Mouse (Mus musculus) hindbrain, embryonic 13.5 days (tissue): ENCODE data around the gene Lyl1. TPM values are rescaled to one million over a fixed set of nuclear protein-coding genes. Genes with fewer than 3 reads are reported as not detected.

Experiments
- ATAC-seq: fragments of 200-750 bp; cut with Nextera tagmentation; 2 replicates; pipeline ENCODE4 v1.8.0; 2017; ENCODE audit warnings: moderate TSS enrichment; ENCODE audit not compliant: low FRiP score
- H3K27ac ChIP-seq: fragments of 300-500 bp; sonication (generic); 2 replicates; pipeline ENCODE4 v1.5.1; 2015; ENCODE audit warnings: inconsistent platforms, mild to moderate bottlenecking, moderate library complexity
- H3K27me3 ChIP-seq: fragments of 300-500 bp; sonication (generic); 2 replicates; pipeline ENCODE4 v1.6.1; 2015; ENCODE audit warnings: mild to moderate bottlenecking, inconsistent platforms
- H3K36me3 ChIP-seq: fragments of 300-500 bp; sonication (generic); 2 replicates; pipeline ENCODE4 v1.6.1; 2015; ENCODE audit warnings: mild to moderate bottlenecking, inconsistent platforms
- H3K4me1 ChIP-seq: fragments of 300-500 bp; sonication (generic); replicated peaks from 2 replicates; pipeline ENCODE4 v1.6.1; 2015; ENCODE audit warnings: inconsistent platforms
- H3K4me2 ChIP-seq: fragments of 300-500 bp; sonication (generic); 2 replicates; pipeline ENCODE4 v1.6.1; 2015; ENCODE audit warnings: inconsistent platforms, mild to moderate bottlenecking, moderate library complexity
- H3K4me3 ChIP-seq: fragments of 300-500 bp; sonication (generic); 2 replicates; pipeline ENCODE4 v1.5.1; 2015; ENCODE audit warnings: mild to moderate bottlenecking, inconsistent platforms
- H3K9ac ChIP-seq: fragments of 300-500 bp; sonication (generic); 2 replicates; pipeline ENCODE4 v1.6.1; 2015; ENCODE audit warnings: mild to moderate bottlenecking, inconsistent platforms
- H3K9me3 ChIP-seq: fragments of 300-500 bp; sonication (generic); 2 replicates; pipeline ENCODE4 v1.6.1; 2016; ENCODE audit warnings: inconsistent platforms
- WGBS: fragments of 180-500 bp; shearing (Covaris S2); methylation state at CpG from one replicate; pipeline ENCODE4 v1.1.7; 2015; 5-methylcytosine and 5-hydroxymethylcytosine counted together
- polyA plus RNA-seq: library from polyadenylated mRNA; unstranded; fragments of >200 nt; fragmentation: Nextera tagmentation; extraction: Ambion mirVana; gene quantifications from 2 replicates; pipeline ENCODE4 v1.2.1, GENCODE M21; 2015

The Lyl1 gene
- polyA plus RNA-seq, 1 experiment from 2014 or later: 4.2 TPM

- Histone ChIP-seq H3K9me3 (no peaks in the 10 kb centered on the region), H3K4me2 (no peak overlapping the region), H3K9ac (no peak overlapping the region), H3K36me3 (peaks cover 59% of the 10 kb centered on the region), H3K27me3 (peaks cover 35% of the 10 kb centered on the region), H3K4me3 (no peak overlapping the region), H3K27ac (no peak overlapping the region), H3K4me1 (peaks cover 13% of the 10 kb centered on the region; the same call in 1 of the 2 replicates)
- no peak for ATAC-seq
- 95% methylated on average over 5 of the region's 5 CpGs for WGBS
Measured at GRCm38 (mm10) chr8:84698288-84698687, 3.0 kb upstream of the Lyl1 start.

- Histone ChIP-seq H3K4me2 (no peak overlapping the region), H3K27me3 (peaks cover 42% of the 10 kb centered on the region), H3K27ac (no peak overlapping the region), H3K4me3 (no peak overlapping the region), H3K36me3 (peaks cover 52% of the 10 kb centered on the region), H3K9ac (no peak overlapping the region), H3K4me1 (peaks cover 17% of the 10 kb centered on the region), H3K9me3 (no peaks in the 10 kb centered on the region)
- 95% methylated on average over 9 of the region's 9 CpGs for WGBS
- no peak for ATAC-seq
Measured at GRCm38 (mm10) chr8:84698929-84699401, 2.3 kb upstream of the Lyl1 start.

- peaks cover 24% of the 10 kb centered on the region for H3K4me1 ChIP-seq
- peaks cover 43% of the 10 kb centered on the region for H3K36me3 ChIP-seq
- H3K4me3 ChIP-seq: no peak overlapping the region
- no peak overlapping the region for H3K9ac ChIP-seq
- peak overlapping the region; percentile 68 for H3K27ac ChIP-seq
- 54% methylated on average over 7 of the region's 7 CpGs for WGBS
- no peaks in the 10 kb centered on the region for H3K9me3 ChIP-seq
- H3K4me2 ChIP-seq: no peak overlapping the region
- H3K27me3 ChIP-seq: peaks cover 51% of the 10 kb centered on the region
- ATAC-seq: no peak
Measured at GRCm38 (mm10) chr8:84699861-84700322, 1.4 kb upstream of the Lyl1 start.

- Histone ChIP-seq H3K36me3 (peaks cover 38% of the 10 kb centered on the region), H3K4me1 (peaks cover 30% of the 10 kb centered on the region), H3K27ac (peak overlapping the region; percentile 68), H3K4me2 (no peak overlapping the region), H3K9ac (no peak overlapping the region), H3K27me3 (peaks cover 57% of the 10 kb centered on the region), H3K9me3 (no peaks in the 10 kb centered on the region), H3K4me3 (no peak overlapping the region)
- ATAC-seq: no peak
- WGBS: 78% methylated on average over 5 of the region's 5 CpGs
Measured at GRCm38 (mm10) chr8:84700526-84700925, 731 bp upstream of the Lyl1 start.

GRCm38 (mm10) chr8:84702561-84702960, 1.3 kb downstream of the Lyl1 start:
- peak overlapping the region; percentile 17 for H3K4me3 ChIP-seq
- H3K27me3 ChIP-seq: peaks cover 74% of the 10 kb centered on the region
- H3K4me1 ChIP-seq: peaks cover 44% of the 10 kb centered on the region
- WGBS: 77% methylated on average over 9 of the region's 9 CpGs
- no peak for ATAC-seq
- no peak overlapping the region for H3K27ac ChIP-seq
- peak overlapping the region; percentile 35 for H3K4me2 ChIP-seq
- no peaks in the 10 kb centered on the region for H3K9me3 ChIP-seq
- H3K9ac ChIP-seq: no peak overlapping the region
- peaks cover 25% of the 10 kb centered on the region for H3K36me3 ChIP-seq

GRCm38 (mm10) chr8:84702963-84703465, 1.8 kb downstream of the Lyl1 start:
- Histone ChIP-seq H3K36me3 (peaks cover 20% of the 10 kb centered on the region), H3K27me3 (peaks cover 78% of the 10 kb centered on the region), H3K9ac (no peak overlapping the region), H3K9me3 (no peaks in the 10 kb centered on the region), H3K27ac (no peak overlapping the region), H3K4me3 (no peak overlapping the region), H3K4me2 (peak overlapping the region; percentile 35), H3K4me1 (peaks cover 49% of the 10 kb centered on the region)
- ATAC-seq: no peak
- 78% methylated on average over 6 of the region's 6 CpGs for WGBS

- WGBS: 11% methylated on average over 38 of the region's 38 CpGs
- peaks cover 82% of the 10 kb centered on the region for H3K27me3 ChIP-seq
Measured at GRCm38 (mm10) chr8:84703466-84704249, 2.4 kb downstream of the Lyl1 start.

GRCm38 (mm10) chr8:84704356-84704755, 3.1 kb downstream of the Lyl1 start:
- peak overlapping the region; percentile 48 for H3K4me2 ChIP-seq
- H3K4me1 ChIP-seq: peaks cover 61% of the 10 kb centered on the region
- peaks cover 87% of the 10 kb centered on the region for H3K27me3 ChIP-seq
- peak overlapping the region; percentile 69 for H3K27ac ChIP-seq
- 0 out of 2 replicates have a peak overlapping the region, but pooled peaks have one; percentile 46 for H3K9ac ChIP-seq
- WGBS: 2% methylated on average over 16 of the region's 16 CpGs
- H3K9me3 ChIP-seq: no peaks in the 10 kb centered on the region
- no peak for ATAC-seq
- H3K36me3 ChIP-seq: peaks cover 7% of the 10 kb centered on the region
- H3K4me3 ChIP-seq: peak overlapping the region; percentile 23

More at GRCm38 (mm10) chr8:84703466-84704249, 2.4 kb downstream of the Lyl1 start:
- peak overlapping the region; percentile 35 for H3K4me2 ChIP-seq
- peak overlapping the region; percentile 69 for H3K27ac ChIP-seq
- peaks cover 54% of the 10 kb centered on the region for H3K4me1 ChIP-seq
- no peaks in the 10 kb centered on the region for H3K9me3 ChIP-seq
- no peak for ATAC-seq
- peak overlapping the region; percentile 23 for H3K4me3 ChIP-seq
- H3K36me3 ChIP-seq: peaks cover 14% of the 10 kb centered on the region
- 0 out of 2 replicates have a peak overlapping the region, but pooled peaks have one; percentile 46 for H3K9ac ChIP-seq

- peak overlapping the region; percentile 74 for H3K27ac ChIP-seq
- peak overlapping the region; percentile 48 for H3K4me2 ChIP-seq
- H3K36me3 ChIP-seq: 0 out of 2 replicates have a peak, but pooled peaks cover under 1% of the 10 kb centered on the region
- H3K9ac ChIP-seq: peak overlapping the region; percentile 40; the same call in 1 of the 2 replicates
- no peak for ATAC-seq
- peak overlapping the region; percentile 23 for H3K4me3 ChIP-seq
- peaks cover 90% of the 10 kb centered on the region for H3K27me3 ChIP-seq
- peaks cover 65% of the 10 kb centered on the region for H3K4me1 ChIP-seq
- 1% methylated on average over 61 of the region's 61 CpGs for WGBS
- no peaks in the 10 kb centered on the region for H3K9me3 ChIP-seq
Measured at GRCm38 (mm10) chr8:84704867-84705831, 3.9 kb downstream of the Lyl1 start.

GRCm38 (mm10) chr8:84705960-84706359, 4.7 kb downstream of the Lyl1 start:
- Histone ChIP-seq H3K4me3 (peak overlapping the region; percentile 23), H3K9me3 (no peaks in the 10 kb centered on the region), H3K36me3 (no peaks in the 10 kb centered on the region), H3K27ac (peak overlapping the region; percentile 92), H3K4me2 (peak overlapping the region; percentile 48), H3K9ac (peak overlapping the region; percentile 40; the same call in 1 of the 2 replicates), H3K4me1 (peaks cover 68% of the 10 kb centered on the region), H3K27me3 (peaks cover 88% of the 10 kb centered on the region)
- no peak for ATAC-seq
- WGBS: 3% methylated on average over 12 of the region's 12 CpGs

GRCm38 (mm10) chr8:84706610-84707266, 5.5 kb downstream of the Lyl1 start:
- ATAC-seq: no peak
- peaks cover 85% of the 10 kb centered on the region for H3K27me3 ChIP-seq

More at GRCm38 (mm10) chr8:84706610-84707266, 5.5 kb downstream of the Lyl1 start:
- H3K4me3 ChIP-seq: peak overlapping the region; percentile 26
- peaks cover 70% of the 10 kb centered on the region for H3K4me1 ChIP-seq
- 3% methylated on average over 44 of the region's 45 CpGs for WGBS
- H3K9me3 ChIP-seq: no peaks in the 10 kb centered on the region
- peak overlapping the region; percentile 45 for H3K4me2 ChIP-seq
- H3K27ac ChIP-seq: peak overlapping the region; percentile 92
- peak overlapping the region; percentile 63 for H3K9ac ChIP-seq
- no peaks in the 10 kb centered on the region for H3K36me3 ChIP-seq
